Mouse (Mus musculus): Measurements from ENCODE around the gene Rnf208.

DNA sequence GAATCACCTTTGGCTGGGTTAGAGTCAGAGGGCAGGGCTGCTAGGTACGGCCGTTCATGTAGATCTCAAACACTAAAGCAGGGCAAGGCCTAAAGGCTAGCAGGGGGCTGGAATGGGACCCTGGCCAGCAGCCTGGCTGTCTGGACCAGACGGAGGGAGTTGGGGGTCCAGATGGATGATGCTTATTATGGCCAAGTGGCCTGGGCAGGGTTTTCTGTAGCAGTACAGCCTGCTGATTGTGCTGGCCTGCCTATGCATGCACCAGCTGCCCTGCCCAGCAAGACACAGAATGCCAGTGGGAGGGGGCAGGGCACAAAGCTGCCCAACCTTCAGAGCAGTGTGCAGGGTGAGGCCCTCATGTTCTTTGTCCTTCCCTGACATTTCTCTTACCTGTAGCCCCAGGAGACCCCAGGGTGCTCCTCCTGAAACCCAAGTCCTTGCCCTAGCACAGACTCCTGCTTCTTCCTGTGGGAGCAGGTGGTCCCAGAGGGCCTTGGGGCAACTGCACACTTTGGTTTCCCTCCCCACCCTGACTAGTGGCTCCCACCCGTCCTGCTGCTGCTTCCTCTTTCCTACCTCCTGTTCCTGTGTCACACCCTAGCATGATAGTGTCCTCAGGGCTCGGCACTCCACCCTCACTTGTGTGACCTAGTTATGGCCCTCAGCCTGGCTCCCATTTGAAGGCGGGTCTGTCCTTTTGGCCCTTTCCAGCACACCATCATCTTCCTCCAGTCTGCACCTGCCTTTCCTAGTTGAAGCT, 24.0 kb downstream of the Rnf208 start:
- TF ChIP-seq CTCF (IDR thresholded peaks at IDR 0.05; ENCODE audit: control insufficient read depth, insufficient read depth, insufficient replicate concordance, low read depth, low read length) (no peak), POLR2A (IDR thresholded peaks at IDR 0.05; ENCODE audit: control insufficient read depth, low read depth, low read length) (no peak)

Data from testis, adult 2 months (tissue).